Mouse (Mus musculus) c-Kit-positive CD71-positive TER-119-negative erythroid progenitor cells, embryonic 14.5 days (primary cell): ENCODE measurements around the gene Sell.

Source experiments
- DNase-seq: peaks from one replicate; pipeline ENCODE4 v3.0.0-alpha.2; 2013; ENCODE audit warnings: low read depth

Gene Sell

GRCm38 (mm10) chr1:164075416-164075815 is 13.6 kb downstream of the Sell start:
- no peak for DNase-seq

- no peak for DNase-seq
Measured at GRCm38 (mm10) chr1:164076441-164076840, 14.7 kb downstream of the Sell start.

DNA sequence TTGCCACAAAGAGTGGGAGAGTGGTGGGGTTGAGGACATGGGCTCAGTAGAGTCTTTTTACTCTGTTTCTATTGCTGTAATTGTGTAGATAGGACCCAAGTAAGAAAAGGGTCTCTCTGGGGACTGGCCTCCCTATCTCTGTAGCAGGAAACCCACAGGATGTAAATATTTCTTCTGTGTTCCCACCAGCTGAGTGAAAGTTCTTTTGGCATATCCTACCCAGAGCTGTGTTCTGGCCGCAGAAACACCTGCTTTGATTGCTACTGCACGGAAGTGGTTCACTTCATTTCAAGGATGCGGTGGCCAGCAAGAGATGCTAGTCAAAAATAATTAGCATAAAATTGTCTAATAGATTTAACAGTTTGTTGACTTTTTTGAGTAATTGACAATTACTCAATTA is 15.2 kb downstream of the Sell start:
- DNase-seq, result no peak

DNA sequence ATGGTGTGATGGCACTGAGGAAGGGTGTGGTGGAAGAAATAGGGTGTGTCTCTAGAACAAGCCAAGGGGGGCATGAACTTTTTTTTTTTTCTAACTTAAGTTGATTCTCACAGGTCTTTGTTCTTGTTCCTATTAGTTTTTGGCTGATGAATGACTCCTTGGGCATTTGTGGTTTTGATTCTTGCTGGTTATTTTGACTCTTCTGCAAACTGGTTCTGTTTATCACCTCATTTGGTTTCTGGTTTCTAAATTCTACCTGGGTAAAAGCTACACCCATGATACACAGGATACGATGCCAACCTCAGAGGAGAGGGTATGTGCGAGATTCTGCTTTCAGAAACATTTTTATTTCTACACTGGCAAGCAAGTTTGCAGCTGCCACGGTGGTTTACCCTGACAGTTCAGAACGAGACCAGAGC is 16.6 kb downstream of the Sell start:
- no peak for DNase-seq

DNA sequence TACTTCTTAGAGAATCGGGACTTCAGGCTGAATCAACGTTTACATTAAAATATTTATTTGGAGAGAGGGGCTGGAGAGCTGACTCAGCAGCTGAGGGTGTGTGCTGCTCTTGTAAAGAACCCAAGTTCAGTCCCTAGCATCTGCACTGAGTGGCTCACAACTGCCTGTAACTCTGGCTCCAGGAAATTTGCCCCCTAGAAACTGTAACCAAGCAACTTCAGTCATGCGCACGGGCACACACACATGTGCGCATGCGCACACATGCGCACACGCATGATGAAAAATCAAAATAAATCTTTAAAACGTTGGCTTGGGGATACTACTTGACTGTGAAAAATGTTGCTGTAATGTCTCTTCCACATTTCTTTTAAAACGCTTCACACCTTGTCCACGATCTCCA is 17.3 kb downstream of the Sell start:
- no peak for DNase-seq

- DNase-seq, result no peak
Measured at GRCm38 (mm10) chr1:164083046-164083445, 21.3 kb downstream of the Sell start.

DNA sequence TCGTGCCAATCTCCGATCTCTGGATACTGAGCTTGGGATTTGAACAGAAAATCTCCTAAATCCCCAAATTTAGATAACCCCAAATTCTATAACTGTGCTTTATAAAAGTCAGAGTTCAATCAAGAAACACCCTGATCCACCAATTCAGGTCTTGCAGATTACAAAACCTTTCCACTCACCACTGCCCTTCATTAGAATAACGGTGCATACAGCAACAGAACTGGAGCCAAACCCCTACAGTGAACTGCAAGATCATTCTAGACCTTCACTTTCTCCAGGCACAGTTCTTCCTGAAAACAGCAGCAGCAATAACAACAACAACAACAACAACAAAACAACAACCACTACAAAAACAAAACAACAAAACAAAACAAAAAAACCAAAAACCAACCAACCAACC is 25.0 kb downstream of the Sell start:
- no peak for DNase-seq

DNA sequence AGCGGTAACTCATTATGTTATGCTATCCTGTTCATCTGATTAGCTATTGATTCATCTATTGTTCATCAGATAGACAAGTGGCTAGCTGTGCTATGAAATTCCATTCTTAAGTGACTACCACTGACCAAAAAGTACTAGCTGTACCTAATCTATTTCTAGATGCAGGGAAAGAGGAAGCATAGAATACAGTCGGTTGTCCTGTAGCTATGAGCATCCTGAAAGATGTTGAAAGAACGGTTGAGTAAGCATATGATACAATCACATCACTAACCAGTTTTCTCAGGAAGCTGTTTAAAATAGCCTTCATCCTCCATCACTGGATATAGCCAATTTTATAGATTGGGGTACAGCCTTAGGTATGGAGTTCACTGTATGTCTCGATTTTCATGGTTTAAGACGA is 26.1 kb downstream of the Sell start:
- no peak for DNase-seq

DNA sequence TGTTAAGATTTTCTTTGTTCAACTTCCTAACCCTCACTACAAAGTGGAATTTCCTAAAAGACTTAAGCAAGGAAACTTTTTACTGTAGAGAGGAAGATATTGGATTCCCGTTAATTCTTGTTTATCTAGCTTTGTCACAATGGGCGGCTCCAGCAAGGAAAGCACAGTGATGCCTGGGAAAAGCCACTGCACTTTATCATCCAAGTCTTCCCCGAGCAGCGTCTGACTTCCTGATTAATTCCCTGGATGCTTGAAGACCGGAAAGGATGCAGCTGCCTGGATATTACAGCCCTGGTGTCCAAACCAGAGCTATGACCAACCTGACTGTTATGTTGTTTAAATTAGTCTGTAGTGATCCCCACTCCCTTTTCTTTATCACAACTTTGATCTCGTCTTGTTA is 35.0 kb downstream of the Sell start:
- DNase-seq, result no peak

- no peak for DNase-seq
Measured at GRCm38 (mm10) chr1:164097911-164098310, 36.1 kb downstream of the Sell start.

- no peak for DNase-seq
Measured at GRCm38 (mm10) chr1:164098372-164098771, 36.6 kb downstream of the Sell start.

GRCm38 (mm10) chr1:164109763-164110162 is 48.0 kb downstream of the Sell start:
- DNase-seq, result no peak

DNA sequence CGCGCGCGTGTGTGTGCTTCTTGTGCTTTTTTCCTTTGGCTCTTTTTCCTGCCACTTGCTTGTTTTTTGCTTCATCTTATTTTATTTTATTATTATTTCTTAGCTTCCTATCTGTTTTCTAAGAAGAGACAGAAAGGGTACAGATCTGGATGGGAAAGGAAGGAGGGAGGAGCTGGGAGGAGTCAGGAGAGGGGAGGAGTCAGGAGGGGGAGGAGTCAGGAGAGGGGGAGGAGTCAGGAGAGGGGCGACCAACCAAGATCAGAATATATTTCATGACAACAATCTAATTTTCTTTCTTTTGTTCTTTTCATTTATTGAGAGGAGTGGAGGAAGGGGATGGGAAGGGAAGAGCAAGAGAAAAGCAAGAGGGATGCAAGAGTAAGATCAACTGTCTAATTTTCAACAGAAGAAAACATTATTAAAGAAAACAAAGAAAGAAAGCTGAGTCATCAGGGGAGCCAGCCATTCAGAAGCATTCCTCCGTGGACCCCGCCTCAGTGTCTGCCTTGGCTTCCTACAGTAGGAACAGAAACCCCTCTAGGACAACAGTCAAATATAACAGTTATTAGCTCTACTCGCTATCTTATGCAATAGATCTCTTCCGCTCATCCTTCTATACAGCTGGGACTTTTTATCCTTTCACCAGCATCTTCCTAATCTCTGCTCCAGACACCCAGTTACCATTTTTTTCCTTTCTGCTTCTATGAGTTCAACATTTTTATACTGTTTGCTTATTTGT is 49.0 kb downstream of the Sell start:
- no peak for DNase-seq

DNA sequence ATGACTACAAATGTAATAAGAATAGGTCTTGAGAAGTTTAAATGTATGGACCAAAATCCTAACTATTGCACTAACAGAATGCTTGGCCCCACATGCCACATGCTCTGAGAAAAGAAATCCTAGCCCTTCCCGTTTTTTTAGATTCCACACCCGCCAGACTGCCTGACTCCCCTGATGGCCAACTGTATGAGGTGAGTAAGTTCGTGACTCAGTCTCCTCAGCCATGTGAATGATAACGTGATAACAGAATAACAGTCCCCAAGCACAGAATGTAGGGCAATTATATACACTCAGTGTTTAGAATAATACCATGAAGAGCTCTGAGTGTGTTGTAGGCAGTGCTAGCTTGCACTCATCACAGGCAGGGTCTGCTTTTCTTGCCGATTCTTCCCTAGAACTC is 52.5 kb downstream of the Sell start:
- no peak for DNase-seq

DNA sequence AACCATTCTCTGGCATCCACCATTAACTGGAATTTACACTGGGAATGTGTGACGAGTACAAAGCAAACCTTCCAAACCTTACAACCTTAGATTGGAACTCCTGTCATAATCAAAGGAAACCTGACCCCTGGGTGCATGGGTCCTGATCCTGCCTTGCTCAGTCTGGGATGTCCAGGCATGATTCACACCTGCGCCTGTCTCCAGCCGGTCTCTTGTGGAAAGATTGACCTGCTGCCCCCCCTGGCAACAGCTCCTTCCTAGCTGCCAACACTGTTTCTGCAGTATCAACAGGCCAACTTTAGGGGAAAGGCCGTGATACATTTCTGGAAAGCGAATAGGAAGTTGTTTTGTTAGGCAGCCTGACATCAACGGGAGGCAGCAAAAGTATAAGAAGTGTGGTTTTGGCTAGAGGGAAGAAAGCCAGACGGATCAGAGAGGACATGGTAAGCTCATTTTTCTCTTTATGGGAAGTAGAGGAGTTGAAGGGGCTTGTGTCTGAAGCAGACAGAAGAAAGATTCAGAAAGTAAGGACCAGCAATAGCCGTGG is 53.2 kb downstream of the Sell start, which contains the start of gene Selp:
Gene Selp (plus strand): TSS at position 318 of the 547 bp plus-strand sequence.
- no peak for DNase-seq

GRCm38 (mm10) chr1:164115647-164116046 is 53.9 kb downstream of the Sell start:
- DNase-seq, result no peak

GRCm38 (mm10) chr1:164117869-164118268 is 56.1 kb downstream of the Sell start:
- no peak for DNase-seq

DNA sequence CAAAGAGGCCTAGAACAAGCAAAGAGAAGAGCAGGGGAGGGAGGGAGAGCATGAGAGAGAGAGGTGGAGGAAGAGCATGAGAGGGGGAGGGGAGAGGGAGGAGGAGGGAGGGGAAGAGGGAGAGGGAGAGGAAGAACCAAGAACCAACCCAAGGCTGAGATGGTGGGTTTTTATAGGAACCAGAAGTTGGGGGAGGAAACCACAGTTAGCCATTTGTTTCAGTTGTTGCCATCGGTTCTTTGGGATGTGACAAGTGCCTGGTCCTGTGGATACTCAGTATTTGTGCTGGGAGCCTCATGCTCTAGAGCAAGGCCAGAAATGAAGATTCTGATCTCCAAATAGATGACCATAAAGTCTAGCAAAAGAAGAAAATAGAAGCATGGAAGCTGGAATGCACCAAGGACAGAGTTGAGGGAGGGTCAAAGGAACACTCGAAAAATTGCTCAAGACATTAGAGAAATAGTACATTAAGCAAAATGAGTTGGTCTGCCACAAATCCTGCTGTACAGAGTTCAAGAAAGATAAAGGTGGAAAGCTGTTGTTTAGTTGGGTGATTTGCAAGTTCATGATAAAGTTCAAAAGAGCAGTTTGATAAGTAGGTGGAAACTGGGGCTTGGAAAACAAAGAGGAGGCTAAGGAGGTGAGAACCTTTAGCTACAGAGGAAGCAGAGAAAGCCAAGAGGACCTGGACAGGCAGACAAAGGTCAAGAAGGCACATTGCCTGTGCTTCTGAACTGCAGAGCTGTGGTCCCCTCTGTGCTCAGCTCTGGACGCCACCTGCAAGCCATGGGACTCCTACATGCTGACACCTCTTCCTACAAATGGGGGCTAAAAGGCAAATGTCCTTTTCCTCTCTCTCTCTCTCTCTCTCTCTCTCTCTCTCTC is 58.4 kb downstream of the Sell start:
- DNase-seq, result no peak

- DNase-seq, result no peak
Measured at GRCm38 (mm10) chr1:164120777-164121158, 59.0 kb downstream of the Sell start.

DNA sequence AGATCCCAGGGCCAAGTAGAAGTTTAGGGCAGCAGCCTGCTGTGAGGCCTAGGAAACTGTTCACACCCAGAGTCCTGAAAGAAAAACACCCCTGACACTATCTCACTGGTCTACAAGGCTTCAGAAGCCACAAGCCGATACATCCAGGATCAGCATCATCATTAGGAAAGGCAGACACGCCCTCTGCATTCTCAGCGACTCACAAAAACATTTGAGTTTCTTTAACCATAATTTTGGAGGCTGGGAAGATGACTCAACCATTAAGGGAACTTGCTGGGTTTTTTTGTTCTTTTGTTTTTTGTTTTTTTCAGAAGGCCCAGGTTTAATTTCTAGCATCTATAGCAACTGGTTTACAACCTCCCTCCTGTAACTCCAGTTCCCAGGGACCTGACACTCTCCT is 62.1 kb downstream of the Sell start:
- DNase-seq, result no peak

GRCm38 (mm10) chr1:164130013-164130412 is 68.2 kb downstream of the Sell start:
- no peak for DNase-seq

DNA sequence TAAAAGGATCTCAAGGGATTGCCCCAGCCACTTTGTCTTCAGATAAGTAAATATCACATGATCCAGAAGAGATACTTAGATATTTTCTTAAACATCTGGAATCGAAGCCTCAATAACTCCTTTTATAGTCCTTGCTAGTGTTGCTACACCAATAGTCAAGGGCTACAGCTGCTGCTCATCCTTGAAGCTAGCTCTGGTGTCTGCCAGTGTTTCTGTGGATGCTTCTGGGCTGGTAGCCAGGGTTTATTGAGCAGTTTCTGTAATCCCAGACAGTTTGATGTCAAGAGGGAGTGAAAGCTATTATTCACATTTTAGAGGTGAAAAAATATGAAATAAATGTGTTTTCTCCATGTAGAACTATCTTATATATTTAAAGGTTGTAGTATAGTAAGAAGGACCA is 70.8 kb downstream of the Sell start:
- DNase-seq, result no peak
